Mouse (Mus musculus) lung, postnatal 0 days (tissue): ENCODE measurements at regions not wholly inside any gene's neighbourhood (a gene's known extent, or its start where the extent isn't known, plus 50 kb on each side); places are given as distances from the start of the nearest gene placed in this dataset.

ENCODE experiments used
- CTCF ChIP-seq: IDR thresholded peaks from 2 replicates; pipeline ENCODE4 v1.5.1; 2016; ENCODE audit warnings: antibody characterized with exemption, mild to moderate bottlenecking
- EP300 ChIP-seq: IDR thresholded peaks from 2 replicates; pipeline ENCODE4 v1.6.1; 2016; ENCODE audit warnings: antibody characterized with exemption, mild to moderate bottlenecking, control low read depth

DNA sequence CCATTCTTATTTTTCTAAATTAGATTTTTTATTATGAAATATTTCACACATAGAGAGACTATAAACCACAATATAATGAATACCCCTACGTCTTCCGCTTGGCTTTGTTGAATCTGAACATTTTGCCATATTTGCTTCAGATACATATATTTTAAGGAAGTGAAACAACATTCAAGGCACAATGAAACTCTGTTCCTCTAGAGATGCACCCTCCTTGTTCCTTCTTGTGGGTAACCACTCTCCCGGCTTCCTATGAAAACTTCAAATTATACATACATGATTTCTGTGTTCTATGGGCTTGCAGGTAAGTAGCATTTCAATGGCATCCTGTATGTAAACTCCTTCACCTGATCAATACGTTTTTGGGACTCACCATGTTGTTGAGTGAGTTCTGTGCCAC, 94.4 kb upstream of the Lhx1 start:
- no peak for TF ChIP-seq CTCF
- no peak for TF ChIP-seq EP300
